Mouse (Mus musculus): Measurements from ENCODE around the gene Adprhl1. TPM values are rescaled to one million over a fixed set of nuclear protein-coding genes. Genes with fewer than 3 reads are reported as not detected.

Adprhl1 gene
- polyA plus RNA-seq, 2 experiments, result 4.1 to 5.0 TPM

GRCm38 (mm10) chr8:13209770-13210169 lies 44.2 kb downstream of the Adprhl1 start:
- H3K27me3 ChIP-seq (ENCODE audit: control insufficient read depth, insufficient read depth, low read length), result no peaks in the 10 kb centered on the region
- H3K4me3 ChIP-seq (replicated peaks; ENCODE audit: low read length), result no peak overlapping the region
- TF ChIP-seq POLR2A (IDR thresholded peaks at IDR 0.05; ENCODE audit: borderline replicate concordance, extremely low read depth, insufficient read depth, insufficient read length), result no peak
- ATAC-seq (ENCODE audit: low FRiP score, low read depth), result no peak
- no peaks in the 10 kb centered on the region for H3K9me3 ChIP-seq (ENCODE audit: control insufficient read depth, low read length)
- H3K36me3 ChIP-seq (ENCODE audit: control insufficient read depth, insufficient read depth, low read length), result no peaks in the 10 kb centered on the region
- WGBS, result 38% methylated on average over 1 of the region's 1 CpGs
- no peak overlapping the region for H3K9ac ChIP-seq (ENCODE audit: low read depth, low read length, severe bottlenecking)
- peaks cover 12% of the 10 kb centered on the region for H3K4me1 ChIP-seq (ENCODE audit: control insufficient read depth, insufficient read depth, low read length)
- H3K27ac ChIP-seq (replicated peaks; ENCODE audit: low read depth, low read length), result no peak overlapping the region
- DNase-seq (ENCODE audit: low spot score), result no peak
- no peak overlapping the region for H3K4me2 ChIP-seq (replicated peaks; ENCODE audit: low read depth, low read length, severe bottlenecking)

- WGBS, result 32% methylated on average over 6 of the region's 6 CpGs
- no peaks in the 10 kb centered on the region for H3K36me3 ChIP-seq (ENCODE audit: control insufficient read depth, insufficient read depth, low read length)
- H3K4me3 ChIP-seq (replicated peaks; ENCODE audit: low read length), result no peak overlapping the region
- H3K9ac ChIP-seq (ENCODE audit: low read depth, low read length, severe bottlenecking), result no peak overlapping the region
- H3K27ac ChIP-seq (replicated peaks; ENCODE audit: low read depth, low read length), result no peak overlapping the region
- DNase-seq (ENCODE audit: low spot score) (no peak), ATAC-seq (ENCODE audit: low FRiP score, low read depth) (no peak)
- H3K27me3 ChIP-seq (ENCODE audit: control insufficient read depth, insufficient read depth, low read length), result no peaks in the 10 kb centered on the region
- H3K9me3 ChIP-seq (ENCODE audit: control insufficient read depth, low read length), result no peaks in the 10 kb centered on the region
- peaks cover 8% of the 10 kb centered on the region for H3K4me1 ChIP-seq (ENCODE audit: control insufficient read depth, insufficient read depth, low read length)
- no peak for TF ChIP-seq POLR2A (IDR thresholded peaks at IDR 0.05; ENCODE audit: borderline replicate concordance, extremely low read depth, insufficient read depth, insufficient read length)
- no peak overlapping the region for H3K4me2 ChIP-seq (replicated peaks; ENCODE audit: low read depth, low read length, severe bottlenecking)
Measured at GRCm38 (mm10) chr8:13208627-13209355, 45.2 kb downstream of the Adprhl1 start.

GRCm38 (mm10) chr8:13206290-13206689 lies 47.7 kb downstream of the Adprhl1 start:
- H3K4me2 ChIP-seq (replicated peaks; ENCODE audit: low read depth, low read length, severe bottlenecking), result no peak overlapping the region
- 21% methylated on average over 5 of the region's 5 CpGs for WGBS
- no peaks in the 10 kb centered on the region for H3K9me3 ChIP-seq (ENCODE audit: control insufficient read depth, low read length)
- H3K9ac ChIP-seq (ENCODE audit: low read depth, low read length, severe bottlenecking), result no peak overlapping the region
- no peak for DNase-seq (ENCODE audit: low spot score)
- no peak for TF ChIP-seq POLR2A (IDR thresholded peaks at IDR 0.05; ENCODE audit: borderline replicate concordance, extremely low read depth, insufficient read depth, insufficient read length)
- no peak overlapping the region for H3K4me3 ChIP-seq (replicated peaks; ENCODE audit: low read length)
- no peak overlapping the region for H3K27ac ChIP-seq (replicated peaks; ENCODE audit: low read depth, low read length)
- H3K36me3 ChIP-seq (ENCODE audit: control insufficient read depth, insufficient read depth, low read length), result no peaks in the 10 kb centered on the region
- H3K27me3 ChIP-seq (ENCODE audit: control insufficient read depth, insufficient read depth, low read length), result peaks cover 12% of the 10 kb centered on the region
- ATAC-seq (ENCODE audit: low FRiP score, low read depth), result no peak
- no peaks in the 10 kb centered on the region for H3K4me1 ChIP-seq (ENCODE audit: control insufficient read depth, insufficient read depth, low read length)

GRCm38 (mm10) chr8:13205311-13205710 lies 48.7 kb downstream of the Adprhl1 start:
- Histone ChIP-seq H3K4me3 (replicated peaks; ENCODE audit: low read length) (no peak overlapping the region), H3K9ac (ENCODE audit: low read depth, low read length, severe bottlenecking) (no peak overlapping the region), H3K9me3 (ENCODE audit: control insufficient read depth, low read length) (no peaks in the 10 kb centered on the region), H3K4me1 (ENCODE audit: control insufficient read depth, insufficient read depth, low read length) (0 out of 2 replicates have a peak, but pooled peaks cover 6% of the 10 kb centered on the region), H3K36me3 (ENCODE audit: control insufficient read depth, insufficient read depth, low read length) (no peaks in the 10 kb centered on the region), H3K4me2 (replicated peaks; ENCODE audit: low read depth, low read length, severe bottlenecking) (no peak overlapping the region), H3K27me3 (ENCODE audit: control insufficient read depth, insufficient read depth, low read length) (peaks cover 20% of the 10 kb centered on the region), H3K27ac (replicated peaks; ENCODE audit: low read depth, low read length) (no peak overlapping the region)
- 85% methylated on average over 5 of the region's 5 CpGs for WGBS
- ATAC-seq (ENCODE audit: low FRiP score, low read depth) (no peak), DNase-seq (ENCODE audit: low spot score) (no peak)
- TF ChIP-seq POLR2A (IDR thresholded peaks at IDR 0.05; ENCODE audit: borderline replicate concordance, extremely low read depth, insufficient read depth, insufficient read length), result no peak

- Histone ChIP-seq H3K9me3 (ENCODE audit: control insufficient read depth, low read length) (no peaks in the 10 kb centered on the region), H3K9ac (ENCODE audit: low read depth, low read length, severe bottlenecking) (no peak overlapping the region), H3K27me3 (ENCODE audit: control insufficient read depth, insufficient read depth, low read length) (peaks cover 20% of the 10 kb centered on the region), H3K4me1 (ENCODE audit: control insufficient read depth, insufficient read depth, low read length) (0 out of 2 replicates have a peak, but pooled peaks cover 6% of the 10 kb centered on the region), H3K27ac (replicated peaks; ENCODE audit: low read depth, low read length) (no peak overlapping the region), H3K4me2 (replicated peaks; ENCODE audit: low read depth, low read length, severe bottlenecking) (no peak overlapping the region), H3K4me3 (replicated peaks; ENCODE audit: low read length) (no peak overlapping the region), H3K36me3 (ENCODE audit: control insufficient read depth, insufficient read depth, low read length) (no peaks in the 10 kb centered on the region)
- ATAC-seq (ENCODE audit: low FRiP score, low read depth) (no peak), DNase-seq (ENCODE audit: low spot score) (peak; percentile 20)
- TF ChIP-seq POLR2A (IDR thresholded peaks at IDR 0.05; ENCODE audit: borderline replicate concordance, extremely low read depth, insufficient read depth, insufficient read length), result no peak
- WGBS, result 65% methylated on average over 12 of the region's 12 CpGs
Measured at GRCm38 (mm10) chr8:13204371-13205140, 49.4 kb downstream of the Adprhl1 start.
